Mouse (Mus musculus) G1E (cell line): Measurements from ENCODE around the gene Sept3. TPM values are rescaled to one million over a fixed set of nuclear protein-coding genes. Genes with fewer than 3 reads are reported as not detected.

ENCODE experiments used
- ATAC-seq: 2 replicates; pipeline ENCODE4 v1.8.0; 2016; ENCODE audit warnings: mild to moderate bottlenecking; ENCODE audit not compliant: insufficient number of reproducible peaks, poor library complexity, low FRiP score, severe bottlenecking; ENCODE audit errors: extremely low read depth
- DNase-seq: peaks from one replicate; pipeline ENCODE4 v3.0.0; 2012; ENCODE audit warnings: low spot score
- H3K27me3 ChIP-seq: 2 replicates; pipeline ENCODE4 v1.6.1; 2012; ENCODE audit warnings: mild to moderate bottlenecking, low read length, inconsistent platforms; ENCODE audit not compliant: insufficient read depth
- H3K36me3 ChIP-seq: replicated peaks from 2 replicates; pipeline ENCODE3; 2012; ENCODE audit warnings: mild to moderate bottlenecking, inconsistent platforms
- H3K4me1 ChIP-seq: 2 replicates; pipeline ENCODE4 v1.6.1; 2012; ENCODE audit warnings: low read depth, low read length, inconsistent platforms, mixed read lengths; ENCODE audit not compliant: insufficient read depth
- H3K4me3 ChIP-seq: 2 replicates; pipeline ENCODE4 v1.5.1; 2012; ENCODE audit warnings: low read depth, mild to moderate bottlenecking, inconsistent platforms, low read length, moderate library complexity, mixed read lengths
- H3K9me3 ChIP-seq: replicated peaks from 2 replicates; pipeline ENCODE4 v1.6.1; 2012; ENCODE audit warnings: inconsistent platforms
- CTCF ChIP-seq: IDR thresholded peaks from 2 replicates; pipeline ENCODE4 v1.5.1; 2012; ENCODE audit warnings: low read depth, low read length, inconsistent platforms, mixed read lengths
- GATA1 ChIP-seq: IDR thresholded peaks from 2 replicates; pipeline ENCODE4 v1.6.1; 2012; ENCODE audit warnings: borderline replicate concordance, low read length, inconsistent platforms, mixed read lengths
- GATA2 ChIP-seq: IDR thresholded peaks from 2 replicates; pipeline ENCODE4 v1.6.1; 2012; ENCODE audit warnings: low read depth, low read length, inconsistent platforms, borderline replicate concordance
- POLR2AphosphoS5 ChIP-seq: IDR thresholded peaks from 2 replicates; pipeline ENCODE4 v1.6.1; 2012; ENCODE audit warnings: low read depth, low read length, inconsistent platforms; ENCODE audit not compliant: insufficient replicate concordance
- TAL1 ChIP-seq: conservative IDR thresholded peaks from 2 replicates; pipeline ENCODE4 v1.6.1; 2012; ENCODE audit warnings: low read depth, low read length, inconsistent platforms, mixed read lengths
- polyA plus RNA-seq: library from polyadenylated mRNA; stranded (reverse); fragments of >175 nt; gene quantifications from 2 replicates; pipeline ENCODE4 v1.2.3, GENCODE M21; 2012
- total RNA-seq, 2 experiments: library from RNA; stranded (forward) in 1 of 2; stranded (reverse) in 1 of 2; fragments of 200-1000 nt in 1 of 2; fragments of >200 nt in 1 of 2; fragmentation: Nextera tagmentation in 1 of 2; gene quantifications; 2 replicates each; pipeline ENCODE4 v1.2.3; 2014 to 2017

Sept3 gene
- total and polyA plus RNA-seq, 3 experiments: 0.05 TPM; not detected in 2

DNA sequence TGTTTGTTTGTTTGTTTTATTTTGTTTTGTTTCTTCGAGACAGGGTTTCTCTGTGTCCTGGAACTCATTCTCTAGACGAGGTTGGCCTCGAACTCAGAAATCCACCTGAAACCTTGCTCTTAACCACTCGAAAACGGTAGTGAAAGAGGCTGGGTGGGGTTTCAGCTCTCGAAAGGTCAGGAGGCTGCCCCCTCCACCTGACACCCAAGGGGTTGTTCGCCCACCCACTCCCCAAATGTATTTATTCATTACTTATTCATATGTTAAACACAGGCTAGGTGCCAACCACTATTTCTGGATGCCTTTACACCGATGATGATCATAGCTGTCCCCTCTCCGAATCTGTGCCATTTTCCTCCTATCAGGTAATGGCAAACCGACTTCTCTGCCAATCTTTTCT, 64.5 kb downstream of the Sept3 start:
- H3K4me3 ChIP-seq: peak overlapping the region; percentile 71; the same call in 1 of the 2 replicates
- H3K9me3 ChIP-seq: no peaks in the 10 kb centered on the region
- DNase-seq (no peak), ATAC-seq (no peak)
- H3K4me1 ChIP-seq: peaks cover 81% of the 10 kb centered on the region
- no peak for TF ChIP-seq CTCF
- TF ChIP-seq GATA2: no peak
- no peak for TF ChIP-seq POLR2AphosphoS5
- no peak for TF ChIP-seq TAL1
- no peak for TF ChIP-seq GATA1
- H3K36me3 ChIP-seq: peaks cover 55% of the 10 kb centered on the region
- H3K27me3 ChIP-seq: no peaks in the 10 kb centered on the region

DNA sequence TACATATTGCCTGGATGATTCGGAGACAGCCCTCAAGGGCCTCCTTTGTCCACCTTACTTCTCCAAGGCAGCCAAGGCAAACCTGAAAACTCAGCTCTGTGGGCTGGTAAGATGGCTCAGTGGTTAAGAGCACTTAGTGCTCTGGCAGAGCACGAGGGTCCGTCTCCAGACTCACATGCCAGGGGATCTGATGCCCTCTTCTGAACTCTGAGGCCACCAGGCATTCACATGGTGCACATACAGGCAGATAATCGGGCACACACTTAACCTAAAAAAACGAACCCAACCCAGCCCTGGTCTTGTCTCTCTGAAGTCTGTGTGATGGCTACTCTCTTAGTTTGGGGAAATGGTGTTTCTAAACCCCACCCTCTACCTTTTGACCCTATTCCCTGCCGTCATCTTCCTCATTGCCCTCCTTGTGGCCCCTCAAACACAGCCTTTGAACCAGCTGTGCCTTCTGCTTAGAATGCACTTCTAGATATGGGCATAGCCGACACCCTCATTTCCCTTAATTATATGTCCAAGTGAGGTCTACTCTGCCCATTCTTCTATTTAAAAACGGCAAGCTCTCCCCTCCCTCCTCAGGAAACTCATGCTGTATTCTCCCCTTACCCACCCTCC, 65.1 kb downstream of the Sept3 start:
- H3K36me3 ChIP-seq: peaks cover 55% of the 10 kb centered on the region
- DNase-seq: no peak
- peaks cover 81% of the 10 kb centered on the region for H3K4me1 ChIP-seq

DNA sequence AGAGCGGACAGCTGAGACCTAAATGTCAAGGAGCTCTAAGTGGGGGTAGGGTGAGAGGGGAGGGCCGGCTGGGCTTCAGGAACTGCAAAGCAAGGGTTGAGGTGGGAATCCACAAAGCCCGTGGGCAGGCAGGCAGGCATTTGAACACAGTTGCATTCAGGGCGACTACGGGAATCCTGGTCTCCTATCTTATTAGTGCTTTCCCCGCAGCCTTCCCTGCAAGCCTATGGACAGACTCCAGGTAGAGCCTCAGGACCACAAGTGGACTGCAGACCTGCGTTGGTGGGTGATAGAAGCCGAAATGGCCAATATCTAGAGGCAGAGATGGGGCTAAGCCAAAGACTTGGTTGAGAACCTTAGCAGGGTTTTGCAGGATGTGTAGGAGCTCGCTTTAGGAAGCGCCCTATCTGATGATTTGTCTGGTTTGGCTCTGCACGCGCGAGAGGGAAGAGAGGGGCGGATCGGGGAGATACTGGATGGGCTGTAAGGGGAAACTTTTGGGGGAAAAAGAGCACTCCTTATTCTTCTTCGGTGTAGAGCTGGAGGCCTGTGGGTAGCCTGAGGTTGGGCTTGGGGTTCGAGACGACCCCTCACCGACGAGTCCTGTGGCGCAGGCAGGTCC, 65.8 kb downstream of the Sept3 start:
- H3K4me1 ChIP-seq: peaks cover 83% of the 10 kb centered on the region
- DNase-seq: peak; percentile 31
- H3K36me3 ChIP-seq: peaks cover 55% of the 10 kb centered on the region
- TF ChIP-seq TAL1 (no peak), POLR2AphosphoS5 (no peak), GATA1 (no peak), CTCF (no peak), GATA2 (no peak)
- H3K27me3 ChIP-seq: no peaks in the 10 kb centered on the region
- no peak for ATAC-seq
- H3K9me3 ChIP-seq: no peaks in the 10 kb centered on the region
- peak overlapping the region; percentile 78 for H3K4me3 ChIP-seq

More for the DNA sequence above, 65.1 kb downstream of the Sept3 start:
- Histone ChIP-seq H3K9me3 (no peaks in the 10 kb centered on the region), H3K27me3 (no peaks in the 10 kb centered on the region), H3K4me3 (peak overlapping the region; percentile 78; the same call in 1 of the 2 replicates)
- TF ChIP-seq POLR2AphosphoS5: no peak
- no peak for ATAC-seq

DNA sequence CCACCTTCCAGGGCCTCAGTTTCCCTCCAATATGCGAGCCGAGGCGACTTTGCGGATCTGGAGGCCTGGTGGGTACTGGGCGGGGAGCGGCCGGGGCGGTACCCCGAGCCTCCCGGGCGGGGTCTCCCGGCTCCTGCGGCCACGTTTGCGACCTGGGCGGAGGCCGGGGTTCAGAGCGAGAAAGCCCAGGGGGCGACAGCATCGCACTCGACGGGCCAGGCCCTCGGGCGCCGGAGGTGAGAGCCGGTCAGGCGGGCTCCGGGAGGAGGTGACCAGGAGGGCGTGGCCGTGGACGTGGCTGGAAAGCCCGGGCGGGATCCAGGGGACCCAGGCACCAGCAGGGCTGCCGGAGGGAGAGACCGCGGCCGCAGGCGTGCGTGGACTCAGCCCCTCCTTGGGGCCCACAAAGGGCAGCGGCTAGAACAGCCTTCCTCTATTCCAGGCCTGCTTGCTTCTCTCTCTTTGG, 66.4 kb downstream of the Sept3 start:
- Histone ChIP-seq H3K9me3 (no peaks in the 10 kb centered on the region), H3K4me3 (peak overlapping the region; percentile 78), H3K27me3 (no peaks in the 10 kb centered on the region), H3K4me1 (peaks cover 77% of the 10 kb centered on the region), H3K36me3 (peaks cover 49% of the 10 kb centered on the region)
- TF ChIP-seq POLR2AphosphoS5: no peak
- no peak for TF ChIP-seq TAL1
- no peak for TF ChIP-seq GATA2
- no peak for TF ChIP-seq GATA1
- TF ChIP-seq CTCF: no peak
- ATAC-seq (no peak), DNase-seq (peak; percentile 67)

DNA sequence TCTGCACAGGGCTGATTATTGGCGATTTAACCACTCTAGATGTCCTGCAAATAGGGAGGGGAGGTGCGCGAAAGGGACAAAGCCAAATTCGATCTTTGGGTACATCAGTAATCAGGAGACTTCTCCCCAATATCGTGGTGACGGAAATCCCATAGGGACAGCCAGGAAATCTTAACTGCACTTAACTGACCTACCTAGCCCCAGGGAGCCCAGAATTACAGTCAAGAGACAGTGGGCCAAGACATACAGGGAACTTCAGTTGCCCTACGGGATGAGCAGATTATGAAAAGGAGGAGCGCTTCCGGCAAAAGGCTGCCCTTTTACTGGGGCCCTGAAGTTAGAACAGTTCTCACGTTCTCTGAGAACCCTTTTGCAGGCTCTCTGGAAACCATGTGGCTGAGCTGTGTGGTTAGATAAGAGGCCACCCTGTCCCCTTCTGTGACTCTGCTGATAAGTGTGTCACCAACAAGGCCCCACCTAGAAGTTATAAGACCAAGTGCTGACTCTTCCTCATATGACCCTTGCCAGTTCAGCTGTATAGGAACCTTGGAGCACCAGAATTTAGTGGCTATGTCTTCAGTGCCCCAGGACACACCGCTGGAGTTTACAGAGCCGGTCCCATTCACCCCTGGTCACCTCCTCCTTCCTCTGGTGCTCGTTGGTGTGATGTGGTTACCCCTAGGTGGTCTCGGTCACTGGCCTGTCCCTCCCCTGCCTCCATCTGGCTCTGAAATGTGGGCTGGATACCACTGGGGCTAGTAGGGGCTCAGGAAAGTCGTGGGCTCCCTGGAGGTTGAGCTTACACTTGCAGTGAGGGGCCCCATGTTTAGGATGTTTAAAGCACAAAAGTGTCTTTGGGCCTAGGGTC, 67.2 kb downstream of the Sept3 start:
- ATAC-seq (peak; percentile 64), DNase-seq (peak; percentile 91)
- Histone ChIP-seq H3K9me3 (no peaks in the 10 kb centered on the region), H3K27me3 (no peaks in the 10 kb centered on the region), H3K36me3 (peaks cover 41% of the 10 kb centered on the region), H3K4me1 (peaks cover 72% of the 10 kb centered on the region), H3K4me3 (peak overlapping the region; percentile 78)
- TF ChIP-seq TAL1 (peak; percentile 100), GATA2 (0 out of 2 replicates have a peak, but pooled peaks have one; percentile 55), GATA1 (no peak), CTCF (no peak)

DNA sequence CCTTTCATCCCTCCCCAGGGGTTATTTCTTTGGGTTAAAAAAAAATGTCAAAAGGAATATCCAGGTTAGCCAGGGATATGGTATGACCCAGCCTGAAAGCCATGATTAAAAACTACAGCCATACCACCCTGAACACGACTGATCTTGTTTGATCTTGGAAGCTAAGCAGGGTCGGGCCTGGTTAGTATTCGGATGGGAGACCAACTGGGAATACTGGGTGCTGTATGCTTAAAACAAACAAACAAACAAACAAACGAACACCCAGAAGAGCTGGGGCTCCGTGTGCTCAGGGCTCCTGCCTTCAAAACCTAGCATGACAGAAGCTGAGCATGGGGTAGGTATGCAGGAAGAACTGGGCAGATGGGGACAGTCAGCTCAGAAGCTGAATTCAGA, 67.8 kb downstream of the Sept3 start:
- Histone ChIP-seq H3K4me1 (peaks cover 72% of the 10 kb centered on the region), H3K27me3 (no peaks in the 10 kb centered on the region), H3K36me3 (peaks cover 41% of the 10 kb centered on the region), H3K4me3 (peak overlapping the region; percentile 78), H3K9me3 (no peaks in the 10 kb centered on the region)
- TF ChIP-seq GATA1 (no peak), CTCF (no peak), GATA2 (no peak), TAL1 (no peak), POLR2AphosphoS5 (no peak; the same call in 1 of the 2 replicates)
- ATAC-seq (no peak), DNase-seq (no peak)
